Mouse (Mus musculus) intestine, embryonic 14.5 days (tissue): ENCODE data around the gene Cavin1. TPM values are rescaled to one million over a fixed set of nuclear protein-coding genes. Genes with fewer than 3 reads are reported as not detected.

ENCODE experiments used
- ATAC-seq: fragments of 200-750 bp; cut with Nextera tagmentation; replicated peaks from 2 replicates; pipeline ENCODE4 v1.8.0; 2017; ENCODE audit warnings: low read depth, moderate number of reproducible peaks, moderate TSS enrichment, moderate library complexity; ENCODE audit not compliant: low FRiP score, low TSS enrichment
- DNase-seq: peaks from one replicate; pipeline ENCODE4 v3.0.0-alpha.2; 2018; ENCODE audit warnings: low spot score
- H3K27ac ChIP-seq: fragments of 300-500 bp; sonication (generic); 2 replicates; pipeline ENCODE4 v1.5.1; 2014; ENCODE audit warnings: low read depth, mild to moderate bottlenecking, control low read depth
- H3K27me3 ChIP-seq: fragments of 300-500 bp; sonication (generic); replicated peaks from 2 replicates; pipeline ENCODE4 v1.6.1; 2014; ENCODE audit warnings: low read length, control low read depth; ENCODE audit not compliant: control insufficient read depth, insufficient read depth
- H3K36me3 ChIP-seq: fragments of 300-500 bp; sonication (generic); 2 replicates; pipeline ENCODE4 v1.6.1; 2014; ENCODE audit warnings: low read length, control low read depth; ENCODE audit not compliant: control insufficient read depth, insufficient read depth
- H3K4me1 ChIP-seq: fragments of 300-500 bp; sonication (generic); replicated peaks from 2 replicates; pipeline ENCODE4 v1.6.1; 2014; ENCODE audit warnings: low read length, control low read depth, mixed read lengths; ENCODE audit not compliant: control insufficient read depth, insufficient read depth
- H3K4me2 ChIP-seq: fragments of 300-500 bp; sonication (generic); 2 replicates; pipeline ENCODE4 v1.6.1; 2014; ENCODE audit warnings: low read length
- H3K4me3 ChIP-seq: fragments of 300-500 bp; sonication (generic); 2 replicates; pipeline ENCODE4 v1.5.1; 2014; ENCODE audit warnings: low read depth, low read length, control low read depth, mixed read lengths
- H3K9ac ChIP-seq: fragments of 300-500 bp; sonication (generic); 2 replicates; pipeline ENCODE4 v1.6.1; 2014; ENCODE audit warnings: mild to moderate bottlenecking, low read length
- H3K9me3 ChIP-seq: fragments of 300-500 bp; sonication (generic); 2 replicates; pipeline ENCODE4 v1.6.1; 2016; ENCODE audit warnings: low read length, control low read depth; ENCODE audit not compliant: control insufficient read depth
- WGBS: fragments of 180-500 bp; shearing (Covaris S2); extraction: QIAGEN DNeasy Blood & Tissue Kit; methylation state at CpG from one replicate; pipeline ENCODE4 v1.1.7; 2014; 5-methylcytosine and 5-hydroxymethylcytosine counted together
- polyA plus RNA-seq: library from polyadenylated mRNA; unstranded; fragments of >200 nt; fragmentation: Nextera tagmentation; extraction: Ambion mirVana; gene quantifications from 2 replicates; pipeline ENCODE4 v1.2.1, GENCODE M21; 2014

The Cavin1 gene
- polyA plus RNA-seq, 1 experiment from 2014 or later, result 102 TPM

DNA sequence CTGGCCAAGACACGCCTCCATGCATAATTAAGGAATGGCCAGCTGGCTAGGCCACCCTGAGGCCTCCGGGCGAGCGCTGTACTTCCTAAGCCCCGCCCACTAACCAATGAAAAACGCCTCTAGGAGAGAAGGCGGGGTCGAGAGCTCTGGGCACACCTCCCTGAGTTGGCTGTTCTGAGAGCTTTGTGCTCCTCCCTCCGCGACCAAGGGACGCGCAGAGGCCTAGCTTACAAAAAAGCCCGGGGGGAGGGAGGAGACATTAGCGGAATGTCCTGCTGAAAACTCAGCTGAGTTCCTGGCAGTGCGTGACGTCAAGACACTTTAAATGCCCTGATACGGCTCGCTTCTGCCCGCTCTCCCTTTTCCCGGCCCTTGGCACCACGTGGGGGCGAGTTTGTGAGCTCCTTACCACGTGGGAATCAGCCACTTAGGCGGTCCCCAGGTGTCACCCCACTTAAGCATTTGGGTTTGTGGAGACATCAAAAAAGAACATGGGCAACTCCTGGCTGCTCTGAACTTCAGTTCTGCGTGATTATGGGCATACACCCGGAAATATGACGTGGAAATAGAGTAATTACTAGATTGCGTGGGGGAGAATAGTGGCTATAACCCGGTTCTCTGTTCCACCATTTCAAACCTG lies 31.1 kb downstream of the Cavin1 start, which contains the start of gene Stat3:
Stat3 (minus strand) TSS at position 29 of the 640 bp plus-strand sequence.
- peak within 1 kb of the TSS; percentile 88 for H3K9ac ChIP-seq
- peaks cover 7% of the 10 kb centered on the region; the same call in 1 of the 2 replicates for H3K4me1 ChIP-seq
- peak within 1 kb of the TSS; percentile 84 for H3K27ac ChIP-seq
- no peaks in the 10 kb centered on the region for H3K36me3 ChIP-seq
- no peaks in the 10 kb centered on the region for H3K27me3 ChIP-seq
- peak; percentile 99 for ATAC-seq
- H3K4me2 ChIP-seq, result peak within 1 kb of the TSS; percentile 73
- H3K4me3 ChIP-seq, result peak within 1 kb of the TSS; percentile 90
- DNase-seq, result peak; percentile 100
- no peaks in the 10 kb centered on the region for H3K9me3 ChIP-seq
- under 1% methylated on average over 29 of the region's 29 CpGs for WGBS

DNA sequence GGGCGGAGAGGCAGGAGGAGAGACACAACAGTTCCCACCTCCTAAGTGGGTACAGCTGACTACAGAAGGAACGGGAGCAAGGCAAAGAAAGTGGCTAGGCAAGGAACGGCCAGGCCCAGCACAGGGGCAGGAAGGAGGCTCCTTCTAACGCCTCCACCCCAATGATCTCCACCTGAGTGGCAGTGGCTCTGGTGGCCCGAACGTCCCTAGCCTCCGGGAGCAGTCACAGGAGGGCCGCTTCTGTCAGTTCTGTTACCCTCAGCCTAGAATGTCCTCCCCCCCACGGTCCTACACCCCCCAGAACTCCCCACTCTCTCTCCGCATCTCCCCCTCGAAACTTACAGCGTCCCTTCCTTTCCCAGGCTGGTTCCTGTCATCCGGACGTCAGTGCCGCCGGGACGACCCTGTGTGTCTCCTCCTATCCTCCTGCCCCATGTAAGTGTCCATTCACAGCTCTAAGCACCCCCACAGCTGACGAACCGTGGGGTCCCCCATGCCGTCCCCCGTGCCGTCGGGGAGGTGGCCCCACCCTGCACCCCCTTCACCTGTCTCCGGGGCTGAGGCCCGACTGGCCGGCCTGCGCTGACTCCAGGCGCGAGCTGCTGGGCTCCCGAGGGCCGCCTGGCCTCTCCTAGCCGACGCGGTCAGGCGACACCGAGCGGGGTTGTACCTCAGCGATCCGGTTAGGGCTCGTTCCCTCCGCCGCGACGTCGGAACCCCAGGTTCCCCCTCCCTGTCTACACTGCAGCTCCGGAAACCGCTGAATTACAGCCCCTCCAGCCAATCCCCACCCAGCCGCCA lies 31.8 kb downstream of the Cavin1 start:
- Histone ChIP-seq H3K27me3 (no peaks in the 10 kb centered on the region), H3K36me3 (no peaks in the 10 kb centered on the region), H3K4me3 (peak overlapping the region; percentile 90), H3K9ac (peak overlapping the region; percentile 88), H3K4me1 (peaks cover 7% of the 10 kb centered on the region; the same call in 1 of the 2 replicates), H3K4me2 (peak overlapping the region; percentile 73), H3K9me3 (no peaks in the 10 kb centered on the region), H3K27ac (peak overlapping the region; percentile 84)
- ATAC-seq (peak; percentile 0; the same call in 1 of the 2 replicates), DNase-seq (peak; percentile 72)
- under 1% methylated on average over 47 of the region's 48 CpGs for WGBS

DNA sequence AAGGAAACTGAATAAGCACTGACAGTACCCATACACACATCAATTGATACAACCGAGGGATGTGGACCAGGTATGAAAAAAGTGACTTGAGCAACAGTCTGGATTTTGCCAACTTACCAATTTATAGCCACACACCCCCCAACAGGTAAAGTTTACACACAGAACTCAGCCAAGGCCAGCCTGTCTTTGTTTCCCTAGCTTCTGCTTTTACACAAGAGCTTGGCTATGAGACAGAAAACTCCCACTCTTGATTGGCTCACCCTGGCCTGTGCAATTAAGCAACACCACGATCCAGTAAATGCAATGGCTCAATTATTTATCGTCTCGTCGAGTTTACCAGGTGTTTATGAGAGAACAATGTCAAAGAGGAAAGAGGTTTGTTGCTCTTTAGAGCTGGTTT lies 32.6 kb downstream of the Cavin1 start:
- Histone ChIP-seq H3K4me3 (peak overlapping the region; percentile 90; the same call in 1 of the 2 replicates), H3K9me3 (no peaks in the 10 kb centered on the region), H3K36me3 (no peaks in the 10 kb centered on the region), H3K27ac (no peak overlapping the region), H3K4me1 (peaks cover 7% of the 10 kb centered on the region; the same call in 1 of the 2 replicates), H3K27me3 (no peaks in the 10 kb centered on the region), H3K9ac (no peak overlapping the region), H3K4me2 (peak overlapping the region; percentile 73)
- ATAC-seq (no peak), DNase-seq (no peak)
- 26% methylated on average over 5 of the region's 5 CpGs for WGBS

- Histone ChIP-seq H3K4me1 (peaks cover 7% of the 10 kb centered on the region; the same call in 1 of the 2 replicates), H3K27ac (no peak overlapping the region), H3K27me3 (no peaks in the 10 kb centered on the region), H3K9me3 (no peaks in the 10 kb centered on the region), H3K4me2 (no peak overlapping the region), H3K9ac (no peak overlapping the region), H3K36me3 (no peaks in the 10 kb centered on the region; the same call in 1 of the 2 replicates), H3K4me3 (no peak overlapping the region)
- ATAC-seq (no peak), DNase-seq (no peak)
- WGBS, result 64% methylated on average over 4 of the region's 4 CpGs
Observed at GRCm38 (mm10) chr11:100937295-100937694, 33.4 kb downstream of the Cavin1 start.

DNA sequence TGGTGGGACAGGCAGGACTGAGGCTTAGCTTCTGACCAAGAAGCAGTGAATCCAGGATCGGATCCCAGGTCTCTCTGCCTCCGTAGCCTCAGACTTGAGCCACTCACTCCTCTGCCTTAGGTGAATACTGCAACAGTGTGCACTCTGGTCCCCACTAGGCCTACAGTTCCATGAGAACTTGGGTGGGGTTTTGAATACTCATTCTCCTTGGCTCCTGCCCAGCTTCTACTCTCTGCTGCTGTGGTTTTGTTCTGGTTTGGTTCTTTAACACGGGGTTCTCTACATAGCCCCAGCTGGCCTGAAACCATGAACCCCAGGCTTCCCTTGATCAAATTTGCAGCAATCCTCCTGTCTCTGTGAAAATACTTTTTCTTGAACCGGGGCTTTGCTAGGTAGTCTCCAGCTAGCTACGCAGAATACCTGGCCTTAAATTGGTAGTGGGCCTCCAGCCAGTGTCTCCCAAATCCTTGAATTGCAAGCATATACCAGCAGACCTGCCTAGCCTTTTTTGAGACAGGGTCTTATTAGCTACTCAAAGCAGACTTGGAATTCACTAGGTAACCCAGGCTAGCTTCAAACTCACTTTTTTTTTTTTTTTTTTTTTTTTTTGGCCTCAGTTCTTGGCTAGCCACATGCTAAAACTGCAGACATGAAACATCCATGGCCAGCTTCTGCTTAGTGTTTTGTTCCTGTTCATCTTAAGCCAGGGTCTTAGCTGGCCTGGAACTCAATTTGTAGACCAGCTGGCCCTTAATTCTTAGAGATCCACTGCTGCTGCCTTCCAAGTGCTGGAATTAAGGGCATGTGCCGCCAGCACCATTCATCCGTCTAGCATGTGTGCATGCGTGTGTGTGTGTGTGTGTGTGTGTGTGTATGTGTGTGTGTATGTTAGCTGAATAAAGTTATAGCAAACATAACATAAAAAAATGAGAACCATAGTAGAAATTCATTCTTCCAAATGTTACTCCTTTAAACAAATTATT lies 35.0 kb downstream of the Cavin1 start:
- H3K9ac ChIP-seq, result no peak overlapping the region
- H3K9me3 ChIP-seq, result no peaks in the 10 kb centered on the region
- H3K27me3 ChIP-seq, result no peaks in the 10 kb centered on the region
- 87% methylated on average over 8 of the region's 8 CpGs for WGBS
- ATAC-seq (no peak), DNase-seq (no peak)
- H3K4me3 ChIP-seq, result no peak overlapping the region
- H3K27ac ChIP-seq, result no peak overlapping the region
- peaks cover 9% of the 10 kb centered on the region; the same call in 1 of the 2 replicates for H3K4me1 ChIP-seq
- no peaks in the 10 kb centered on the region; the same call in 1 of the 2 replicates for H3K36me3 ChIP-seq
- no peak overlapping the region for H3K4me2 ChIP-seq

GRCm38 (mm10) chr11:100931254-100931921 lies 39.3 kb downstream of the Cavin1 start:
- Histone ChIP-seq H3K4me2 (peak overlapping the region; percentile 36), H3K4me1 (0 out of 2 replicates have a peak, but pooled peaks cover 2% of the 10 kb centered on the region), H3K36me3 (no peaks in the 10 kb centered on the region; the same call in 1 of the 2 replicates), H3K9me3 (no peaks in the 10 kb centered on the region), H3K27ac (no peak overlapping the region), H3K27me3 (no peaks in the 10 kb centered on the region), H3K4me3 (no peak overlapping the region), H3K9ac (no peak overlapping the region)
- WGBS, result 41% methylated on average over 12 of the region's 12 CpGs
- ATAC-seq, result no peak
- DNase-seq, result peak; percentile 66

DNA sequence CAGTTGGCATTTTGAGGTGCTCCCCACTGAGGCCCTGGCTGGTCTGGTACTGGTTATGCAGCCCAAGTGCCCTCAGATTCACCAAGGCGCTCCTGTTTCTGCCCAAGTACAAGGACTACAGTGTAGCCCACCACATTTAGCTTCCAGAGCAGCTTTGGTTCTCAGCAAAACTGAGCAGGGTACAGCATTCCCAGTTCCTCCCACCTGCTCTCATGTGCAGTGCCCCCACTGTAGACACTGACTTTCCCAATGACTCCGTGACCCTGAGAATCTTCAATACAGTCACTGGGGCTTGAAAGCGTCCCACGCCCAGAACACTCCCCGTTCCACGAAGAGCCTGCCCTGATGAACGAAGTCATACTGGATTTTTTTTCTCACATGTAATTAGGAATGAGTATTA lies 40.1 kb downstream of the Cavin1 start:
- no peak overlapping the region for H3K9ac ChIP-seq

More for the DNA sequence above, 40.1 kb downstream of the Cavin1 start:
- Histone ChIP-seq H3K4me3 (no peak overlapping the region), H3K4me2 (no peak overlapping the region), H3K4me1 (0 out of 2 replicates have a peak, but pooled peaks cover 2% of the 10 kb centered on the region), H3K36me3 (no peaks in the 10 kb centered on the region; the same call in 1 of the 2 replicates), H3K27ac (0 out of 2 replicates have a peak overlapping the region, but pooled peaks have one; percentile 1), H3K27me3 (no peaks in the 10 kb centered on the region), H3K9me3 (no peaks in the 10 kb centered on the region)
- 62% methylated on average over 7 of the region's 7 CpGs for WGBS
- ATAC-seq, result no peak
- DNase-seq, result no peak
